8 mouse cellular contexts compared by ENCODE assay signal in the genomic region with DNA sequence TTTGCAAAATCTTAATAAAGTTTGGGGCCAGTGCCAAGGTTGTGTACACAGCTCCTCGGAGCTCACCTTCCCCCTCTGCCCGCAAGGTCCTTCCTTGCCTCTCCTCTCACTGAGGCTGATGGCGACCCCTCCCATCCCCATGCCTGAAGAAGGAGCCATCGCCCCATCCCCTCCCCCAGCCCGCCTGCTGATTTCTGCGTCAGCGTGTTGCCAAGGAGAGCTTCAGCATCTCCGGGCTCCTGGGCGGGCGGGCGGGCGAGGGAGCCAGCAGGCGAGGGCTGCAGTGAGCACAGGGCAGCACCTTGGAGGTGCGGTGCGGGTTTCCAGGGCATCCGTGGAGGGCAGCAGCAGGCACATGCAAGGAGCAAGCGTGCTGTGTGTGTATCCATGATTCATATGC. TPM values are rescaled to one million over a fixed set of nuclear protein-coding genes. Genes with fewer than 3 reads are reported as not detected.
DNase-seq lines count a peak whose midpoint lies in the region; ATAC-seq lines count a peak whose summit lies in the region.

No protein-coding gene starts in this region.

- H3K36me3 ChIP-seq in lung, embryonic 15.5 days, result no peaks in the 10 kb centered on the region
- H3K36me3 ChIP-seq in intestine, embryonic 14.5 days (ENCODE audit: control insufficient read depth, insufficient read depth, low read length), result no peaks in the 10 kb centered on the region
- H3K36me3 ChIP-seq in neural tube, embryonic 14.5 days (ENCODE audit: control insufficient read depth, insufficient read depth, low read length), result peaks cover 10% of the 10 kb centered on the region

- 4% methylated on average over 17 of the region's 17 CpGs for WGBS in lung, embryonic 15.5 days
- WGBS in intestine, embryonic 14.5 days, result 5% methylated on average over 17 of the region's 17 CpGs
- under 1% methylated on average over 17 of the region's 17 CpGs for WGBS in neural tube, embryonic 14.5 days

- H3K4me2 ChIP-seq in lung, embryonic 15.5 days, result peak overlapping the region; percentile 49
- peak overlapping the region; percentile 50 for H3K4me2 ChIP-seq in intestine, embryonic 14.5 days (ENCODE audit: low read length)
- H3K4me2 ChIP-seq in neural tube, embryonic 14.5 days (ENCODE audit: low read depth, low read length), result peak overlapping the region; percentile 41

- no peak; the same call in 1 of the 2 replicates for ATAC-seq in lung, embryonic 15.5 days (ENCODE audit: borderline replicate concordance, extremely low read depth, low FRiP score, low TSS enrichment)
- 0 out of 2 replicates have a peak, but pooled peaks have one; percentile 25 for ATAC-seq in intestine, embryonic 14.5 days (replicated peaks; ENCODE audit: low FRiP score, low TSS enrichment, low read depth)
- ATAC-seq in neural tube, embryonic 14.5 days (ENCODE audit: low read depth), result peak; percentile 52

- peak; percentile 25 to 26 for DNase-seq in cerebellum, adult 18-20 months
- DNase-seq in cerebellum, adult 8-10 months, result no peak
- no peak for DNase-seq in lung, postnatal 14 days
- DNase-seq in intestine, embryonic 14.5 days (ENCODE audit: low spot score), result no peak
- no peak for DNase-seq in gastrocnemius, postnatal 25 days
- no peak for DNase-seq in ovary, adult 18-20 months (ENCODE audit: low spot score)

- H3K9ac ChIP-seq in lung, embryonic 15.5 days, result no peak overlapping the region
- H3K9ac ChIP-seq in intestine, embryonic 14.5 days (ENCODE audit: low read length), result 0 out of 2 replicates have a peak overlapping the region, but pooled peaks have one; percentile 16
- no peak overlapping the region for H3K9ac ChIP-seq in neural tube, embryonic 14.5 days (replicated peaks; ENCODE audit: low read depth, low read length)

- 0 out of 2 replicates have a peak overlapping the region, but pooled peaks have one; percentile 13 for H3K4me3 ChIP-seq in lung, embryonic 15.5 days
- peak overlapping the region; percentile 20 for H3K4me3 ChIP-seq in intestine, embryonic 14.5 days (ENCODE audit: low read depth, low read length)
- H3K4me3 ChIP-seq in neural tube, embryonic 14.5 days (ENCODE audit: low read depth, low read length), result no peak overlapping the region

- H3K4me1 ChIP-seq in lung, embryonic 15.5 days, result peaks cover 19% of the 10 kb centered on the region
- peaks cover 11% of the 10 kb centered on the region for H3K4me1 ChIP-seq in intestine, embryonic 14.5 days (replicated peaks; ENCODE audit: control insufficient read depth, insufficient read depth, low read length)
- peaks cover 27% of the 10 kb centered on the region for H3K4me1 ChIP-seq in neural tube, embryonic 14.5 days (ENCODE audit: control insufficient read depth, insufficient read depth, low read length)

- H3K27ac ChIP-seq in lung, embryonic 15.5 days, result no peak overlapping the region
- no peak overlapping the region for H3K27ac ChIP-seq in intestine, embryonic 14.5 days (ENCODE audit: low read depth)
- no peak overlapping the region for H3K27ac ChIP-seq in neural tube, embryonic 14.5 days (ENCODE audit: low read depth, low read length)

- H3K27me3 ChIP-seq in lung, embryonic 15.5 days, result no peaks in the 10 kb centered on the region
- H3K27me3 ChIP-seq in intestine, embryonic 14.5 days (replicated peaks; ENCODE audit: control insufficient read depth, insufficient read depth, low read length), result no peaks in the 10 kb centered on the region
- H3K27me3 ChIP-seq in neural tube, embryonic 14.5 days (ENCODE audit: control insufficient read depth, insufficient read depth, low read length), result no peaks in the 10 kb centered on the region

- no peaks in the 10 kb centered on the region for H3K9me3 ChIP-seq in lung, embryonic 15.5 days
- H3K9me3 ChIP-seq in intestine, embryonic 14.5 days (ENCODE audit: control insufficient read depth, low read length), result no peaks in the 10 kb centered on the region
- no peaks in the 10 kb centered on the region for H3K9me3 ChIP-seq in neural tube, embryonic 14.5 days (ENCODE audit: control insufficient read depth, low read length)

RNA-seq across cellular contexts. Expression of gene Gnaz, which starts 28.4 kb away (rescaled TPM):
- 2.9 and 3.0 TPM in 2 replicates for polyA plus RNA-seq in lung, embryonic 15.5 days (2015; fragmentation: Nextera tagmentation; extraction: Ambion mirVana)
- polyA plus RNA-seq in intestine, embryonic 14.5 days (2014; fragmentation: Nextera tagmentation; extraction: Ambion mirVana), result 3.9 and 4.6 TPM in 2 replicates
- polyA plus RNA-seq in neural tube, embryonic 14.5 days (2014; fragmentation: Nextera tagmentation; extraction: Ambion mirVana), result 59.8 and 61.2 TPM in 2 replicates
- under 1 TPM; 0.24 to 0.26 TPM for total RNA-seq in gastrocnemius, postnatal 25 days (2021)

RNA-seq across cellular contexts. Expression of gene Rsph14, which starts 37.0 kb away (rescaled TPM):
- polyA plus RNA-seq in lung, embryonic 15.5 days (2015; fragmentation: Nextera tagmentation; extraction: Ambion mirVana), result 0.96 and 2.1 TPM in 2 replicates
- polyA plus RNA-seq in intestine, embryonic 14.5 days (2014; fragmentation: Nextera tagmentation; extraction: Ambion mirVana), result not detected in 2 replicates
- polyA plus RNA-seq in neural tube, embryonic 14.5 days (2014; fragmentation: Nextera tagmentation; extraction: Ambion mirVana), result 0.33 TPM in 1 of 2 replicates, not detected in the other
- not detected for total RNA-seq in gastrocnemius, postnatal 25 days (2021)

RNA-seq across cellular contexts. Expression of gene Rab36, which starts 41.5 kb away (rescaled TPM):
- 11.0 and 13.1 TPM in 2 replicates for polyA plus RNA-seq in lung, embryonic 15.5 days (2015; fragmentation: Nextera tagmentation; extraction: Ambion mirVana)
- polyA plus RNA-seq in intestine, embryonic 14.5 days (2014; fragmentation: Nextera tagmentation; extraction: Ambion mirVana), result 8.2 and 8.9 TPM in 2 replicates
- polyA plus RNA-seq in neural tube, embryonic 14.5 days (2014; fragmentation: Nextera tagmentation; extraction: Ambion mirVana), result 13.9 and 18.8 TPM in 2 replicates
- under 1 TPM; 0.46 to 0.54 TPM for total RNA-seq in gastrocnemius, postnatal 25 days (2021)

Comparison
In these comparisons a context has a peak if more than half of its experiments do, and no peak if none do; other contexts are left out.
1. DNase-seq: peak in cerebellum, adult 18-20 months (2 of 2); none in cerebellum, adult 8-10 months (single experiment), lung, postnatal 14 days (single experiment), intestine, embryonic 14.5 days (single experiment), gastrocnemius, postnatal 25 days (single experiment) and ovary, adult 18-20 months (single experiment).
2. RNA of gene Gnaz, which starts 28.4 kb away (polyA plus RNA-seq): 59.8 to 61.2 TPM in neural tube, embryonic 14.5 days; 3.9 to 4.6 TPM in intestine, embryonic 14.5 days and 2.9 to 3.0 TPM in lung, embryonic 15.5 days; every median in the first group is over 10 times any median in the second.
3. Peak in every context shown above with its lines, with median percentiles within 50 percentile points of each other: H3K4me2 ChIP-seq.